Comparison of ENCODE assay signal across 20 mouse cellular contexts in genomic region chr5:137828694-137829093, GRCm38 (mm10). TPM values are rescaled to one million over a fixed set of nuclear protein-coding genes. Genes with fewer than 3 reads are reported as not detected.
DNase-seq lines count a peak whose midpoint lies in the region; ATAC-seq and TF ChIP-seq lines count a peak whose summit lies in the region.
"Had no signal": no experiment of that assay in that cellular context is flagged by ENCODE, and none has a peak within 500 bp of the region (broad histone marks: within the 10 kb centered on the region; RNA-seq: fewer than 3 reads in every experiment).

No protein-coding gene starts in this region.

- H3K27ac ChIP-seq in liver, embryonic 15.5 days (replicated peaks) = no peak overlapping the region
- H3K27ac ChIP-seq in liver, embryonic 12.5 days = no peak overlapping the region
- H3K27ac ChIP-seq in bone marrow macrophage, adult 2 months (ENCODE audit: insufficient read depth, low read depth, low read length) = peak overlapping the region; percentile 71
- no peak overlapping the region for H3K27ac ChIP-seq in thymus, adult 2 months (ENCODE audit: control insufficient read depth, insufficient read depth, low read length)
- H3K27ac ChIP-seq: embryonic facial prominence, embryonic 10.5 days; forebrain, embryonic 13.5 days; limb, embryonic 15.5 days; neural tube, embryonic 13.5 days had no signal

- no peaks in the 10 kb centered on the region for H3K9me3 ChIP-seq in liver, embryonic 15.5 days (replicated peaks)
- no peaks in the 10 kb centered on the region for H3K9me3 ChIP-seq in liver, embryonic 12.5 days (replicated peaks)
- H3K9me3 ChIP-seq: embryonic facial prominence, embryonic 10.5 days; forebrain, embryonic 13.5 days; heart, embryonic 12.5 days; limb, embryonic 15.5 days; neural tube, embryonic 13.5 days had no signal

- no peak overlapping the region for H3K9ac ChIP-seq in liver, embryonic 15.5 days
- no peak overlapping the region for H3K9ac ChIP-seq in liver, embryonic 12.5 days
- H3K9ac ChIP-seq: forebrain, embryonic 13.5 days; heart, embryonic 12.5 days; limb, embryonic 15.5 days; neural tube, embryonic 13.5 days had no signal

- H3K4me2 ChIP-seq in liver, embryonic 15.5 days = no peak overlapping the region
- no peak overlapping the region for H3K4me2 ChIP-seq in liver, embryonic 12.5 days
- H3K4me2 ChIP-seq: forebrain, embryonic 13.5 days; heart, embryonic 12.5 days; limb, embryonic 15.5 days; neural tube, embryonic 13.5 days had no signal

- DNase-seq in lung, postnatal 4 days = peak; percentile 29 to 34
- peak; percentile 1 for DNase-seq in testis, postnatal 14 days (ENCODE audit: low spot score)
- no peak for DNase-seq in thymus, adult 2 months
- no peak for DNase-seq in cerebellum, postnatal 25 days
- DNase-seq: cerebellum, adult 11-12 months; cerebellum, postnatal 36 days; gastrocnemius, postnatal 36 days; kidney, adult 11 months; kidney, postnatal 25 days; right cerebral cortex, postnatal 4 days had no signal

- ATAC-seq in liver, embryonic 15.5 days (ENCODE audit: insufficient read depth) = peak; percentile 23; the same call in 1 of the 2 replicates
- no peak for ATAC-seq in liver, embryonic 12.5 days
- ATAC-seq: forebrain, embryonic 13.5 days; hindbrain, embryonic 16.5 days had no signal

- H3K4me3 ChIP-seq in liver, embryonic 15.5 days (replicated peaks) = no peak overlapping the region
- H3K4me3 ChIP-seq in liver, embryonic 12.5 days = no peak overlapping the region
- no peak overlapping the region for H3K4me3 ChIP-seq in bone marrow macrophage, adult 2 months (ENCODE audit: insufficient read depth, low read length)
- no peak overlapping the region for H3K4me3 ChIP-seq in thymus, adult 2 months (ENCODE audit: control insufficient read depth, insufficient read depth, low read length)
- H3K4me3 ChIP-seq: embryonic facial prominence, embryonic 10.5 days; forebrain, embryonic 13.5 days; heart, embryonic 12.5 days; limb, embryonic 15.5 days; neural tube, embryonic 13.5 days had no signal

- H3K27me3 ChIP-seq in liver, embryonic 15.5 days = no peaks in the 10 kb centered on the region
- H3K27me3 ChIP-seq in liver, embryonic 12.5 days (replicated peaks) = no peaks in the 10 kb centered on the region
- H3K27me3 ChIP-seq in thymus, adult 2 months (ENCODE audit: control insufficient read depth, insufficient read depth, low read length) = no peaks in the 10 kb centered on the region
- H3K27me3 ChIP-seq: forebrain, embryonic 13.5 days; heart, embryonic 12.5 days; limb, embryonic 15.5 days; neural tube, embryonic 13.5 days had no signal

- 41% methylated on average over 6 of the region's 6 CpGs for WGBS in liver, embryonic 15.5 days (ENCODE audit: insufficient replicate concordance)
- 48% methylated on average over 6 of the region's 6 CpGs for WGBS in liver, embryonic 12.5 days (ENCODE audit: insufficient replicate concordance)
- WGBS in thymus, adult 2 months = 78% methylated on average over 6 of the region's 6 CpGs

- peaks cover 8% of the 10 kb centered on the region; the same call in 1 of the 2 replicates for H3K4me1 ChIP-seq in liver, embryonic 15.5 days (replicated peaks)
- H3K4me1 ChIP-seq in liver, embryonic 12.5 days = no peaks in the 10 kb centered on the region
- H3K4me1 ChIP-seq in bone marrow macrophage, adult 2 months (ENCODE audit: control insufficient read depth, insufficient read depth, low read length) = peaks cover 82% of the 10 kb centered on the region
- no peaks in the 10 kb centered on the region for H3K4me1 ChIP-seq in thymus, adult 2 months (replicated peaks; ENCODE audit: control insufficient read depth, insufficient read depth, low read length)
- H3K4me1 ChIP-seq: embryonic facial prominence, embryonic 10.5 days; forebrain, embryonic 13.5 days; heart, embryonic 12.5 days; limb, embryonic 15.5 days; neural tube, embryonic 13.5 days had no signal

- H3K36me3 ChIP-seq in liver, embryonic 15.5 days (replicated peaks) = no peaks in the 10 kb centered on the region
- no peaks in the 10 kb centered on the region for H3K36me3 ChIP-seq in liver, embryonic 12.5 days
- no peaks in the 10 kb centered on the region for H3K36me3 ChIP-seq in thymus, adult 2 months (ENCODE audit: control insufficient read depth, insufficient read depth, low read length)
- H3K36me3 ChIP-seq: embryonic facial prominence, embryonic 10.5 days; heart, embryonic 12.5 days; limb, embryonic 15.5 days; neural tube, embryonic 13.5 days had no signal

- TF ChIP-seq CTCF in bone marrow macrophage, adult 2 months (IDR thresholded peaks at IDR 0.05; ENCODE audit: low read depth, low read length) = no peak
- TF ChIP-seq CTCF in thymus, adult 2 months (IDR thresholded peaks at IDR 0.05; ENCODE audit: borderline replicate concordance, control insufficient read depth, extremely low read depth, insufficient read depth, low read length, poor library complexity) = no peak

- no peak for TF ChIP-seq POLR2A in bone marrow macrophage, adult 2 months (IDR thresholded peaks at IDR 0.05; ENCODE audit: borderline replicate concordance, low read depth, low read length)
- no peak for TF ChIP-seq POLR2A in thymus, adult 2 months (IDR thresholded peaks at IDR 0.05; ENCODE audit: control insufficient read depth, extremely low read depth, insufficient read depth, low read length, poor library complexity)

RNA-seq across cellular contexts. Expression of gene Pilra, which starts 7.4 kb away (rescaled TPM):
- 4.0 and 4.7 TPM in 2 replicates for polyA plus RNA-seq in liver, embryonic 15.5 days (2015; fragmentation: Nextera tagmentation; extraction: Ambion mirVana)
- 1.0 and 1.4 TPM in 2 replicates for polyA plus RNA-seq in liver, embryonic 12.5 days (2016; fragmentation: Nextera tagmentation; extraction: Ambion mirVana)
- polyA plus RNA-seq in bone marrow macrophage, adult 2 months (2012; ENCODE audit: insufficient read depth, insufficient read length, missing spikeins) = 15.5 and 16.8 TPM in 2 replicates
- polyA plus RNA-seq in thymus, adult 2 months (2012; rRNA removed) = 7.2 and 13.5 TPM in 2 replicates

RNA-seq across cellular contexts. Expression of gene Pilrb1, which starts 29.2 kb away (rescaled TPM):
- 4.9 and 5.7 TPM in 2 replicates for polyA plus RNA-seq in liver, embryonic 15.5 days (2015; fragmentation: Nextera tagmentation; extraction: Ambion mirVana)
- polyA plus RNA-seq in liver, embryonic 12.5 days (2016; fragmentation: Nextera tagmentation; extraction: Ambion mirVana) = 1.3 and 1.7 TPM in 2 replicates
- polyA plus RNA-seq in bone marrow macrophage, adult 2 months (2012; ENCODE audit: insufficient read depth, insufficient read length, missing spikeins) = 15.2 and 19.7 TPM in 2 replicates
- 9.5 and 10.1 TPM in 2 replicates for polyA plus RNA-seq in thymus, adult 2 months (2012; rRNA removed)
- polyA plus RNA-seq: forebrain, embryonic 13.5 days; hindbrain, embryonic 16.5 days; midbrain, postnatal 0 days; neural tube, embryonic 13.5 days had no signal

RNA-seq across cellular contexts. Expression of gene Zcwpw1, which starts 41.1 kb away (rescaled TPM):
- polyA plus RNA-seq in liver, embryonic 15.5 days (2015; fragmentation: Nextera tagmentation; extraction: Ambion mirVana) = 3.2 and 3.3 TPM in 2 replicates
- polyA plus RNA-seq in liver, embryonic 12.5 days (2016; fragmentation: Nextera tagmentation; extraction: Ambion mirVana) = 6.9 and 7.5 TPM in 2 replicates
- 6.1 TPM in 2 replicates for polyA plus RNA-seq in bone marrow macrophage, adult 2 months (2012; ENCODE audit: insufficient read depth, insufficient read length, missing spikeins)
- polyA plus RNA-seq in thymus, adult 2 months (2012; rRNA removed) = 4.6 TPM in 2 replicates

RNA-seq across cellular contexts. Expression of gene Mepce, which starts 41.2 kb away (rescaled TPM):
- polyA plus RNA-seq in liver, embryonic 15.5 days (2015; fragmentation: Nextera tagmentation; extraction: Ambion mirVana) = 4.0 and 5.0 TPM in 2 replicates
- 9.0 and 9.2 TPM in 2 replicates for polyA plus RNA-seq in liver, embryonic 12.5 days (2016; fragmentation: Nextera tagmentation; extraction: Ambion mirVana)
- 31.3 and 35.4 TPM in 2 replicates for polyA plus RNA-seq in bone marrow macrophage, adult 2 months (2012; ENCODE audit: insufficient read depth, insufficient read length, missing spikeins)
- polyA plus RNA-seq in thymus, adult 2 months (2012; rRNA removed) = 81.9 and 87.5 TPM in 2 replicates

RNA-seq across cellular contexts. Expression of gene Pilrb2, which starts 42.9 kb away (rescaled TPM):
- polyA plus RNA-seq in liver, embryonic 15.5 days (2015; fragmentation: Nextera tagmentation; extraction: Ambion mirVana) = 5.2 and 6.4 TPM in 2 replicates
- polyA plus RNA-seq in liver, embryonic 12.5 days (2016; fragmentation: Nextera tagmentation; extraction: Ambion mirVana) = 0.69 and 0.92 TPM in 2 replicates
- polyA plus RNA-seq in bone marrow macrophage, adult 2 months (2012; ENCODE audit: insufficient read depth, insufficient read length, missing spikeins) = 37.4 and 42.3 TPM in 2 replicates
- polyA plus RNA-seq in thymus, adult 2 months (2012; rRNA removed) = 8.7 and 11.4 TPM in 2 replicates
- polyA plus RNA-seq: embryonic facial prominence, embryonic 10.5 days; forebrain, embryonic 13.5 days; hindbrain, embryonic 16.5 days had no signal

Comparison
In these comparisons a context has a peak if more than half of its experiments do, and no peak if none do; other contexts are left out.
1. DNase-seq: peak in lung, postnatal 4 days (2 of 2) and testis, postnatal 14 days (single experiment); none in thymus, adult 2 months (single experiment) and cerebellum, postnatal 25 days (0 of 2).